Mouse (Mus musculus): Measurements from ENCODE around the gene Ildr1.

The Ildr1 gene

DNA sequence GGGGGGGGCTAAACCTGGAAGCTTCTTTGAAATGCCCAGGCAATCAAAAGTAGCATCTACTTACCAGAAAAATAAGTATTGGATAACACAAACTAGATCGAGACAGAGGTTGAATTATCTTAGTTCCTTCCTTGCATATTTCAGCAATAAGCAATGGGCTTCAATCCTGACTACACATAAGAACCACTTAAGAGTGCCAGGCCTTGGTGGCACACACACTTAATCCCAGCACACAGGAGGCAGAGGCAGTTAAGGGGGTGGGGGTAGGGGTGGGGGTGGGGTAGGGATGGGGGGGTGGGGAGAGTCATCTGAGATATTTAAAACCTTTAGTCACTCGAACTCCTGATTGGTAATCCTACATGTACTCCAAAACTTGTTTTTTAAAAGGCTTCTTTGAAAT is 77.5 kb downstream of the Ildr1 start:
- no peak for DNase-seq (ENCODE audit: low spot score in 2 of 2)

DNA sequence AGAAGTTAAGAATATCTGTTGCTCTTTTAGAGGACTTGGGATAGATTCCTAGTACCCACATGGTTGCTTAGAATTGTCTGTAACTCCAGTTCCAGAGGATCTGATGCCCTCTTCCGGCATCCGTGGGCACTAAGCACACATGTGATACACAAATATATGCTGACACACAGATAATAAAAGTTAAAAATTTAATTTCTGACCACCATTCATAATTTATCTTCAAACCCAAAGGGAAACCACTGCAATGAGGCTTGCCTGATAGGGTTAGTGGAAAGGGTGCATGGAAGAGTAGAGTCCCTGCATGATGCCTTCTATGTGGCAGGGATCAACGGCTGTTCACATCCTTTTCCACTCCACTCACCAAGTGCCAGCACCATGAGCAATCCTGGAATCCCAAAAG is 77.9 kb downstream of the Ildr1 start:
- DNase-seq (ENCODE audit: low spot score in 2 of 2), result no peak

- DNase-seq (ENCODE audit: low spot score in 2 of 2), result no peak
Measured at GRCm38 (mm10) chr16:36772996-36773395, 79.2 kb downstream of the Ildr1 start.

DNA sequence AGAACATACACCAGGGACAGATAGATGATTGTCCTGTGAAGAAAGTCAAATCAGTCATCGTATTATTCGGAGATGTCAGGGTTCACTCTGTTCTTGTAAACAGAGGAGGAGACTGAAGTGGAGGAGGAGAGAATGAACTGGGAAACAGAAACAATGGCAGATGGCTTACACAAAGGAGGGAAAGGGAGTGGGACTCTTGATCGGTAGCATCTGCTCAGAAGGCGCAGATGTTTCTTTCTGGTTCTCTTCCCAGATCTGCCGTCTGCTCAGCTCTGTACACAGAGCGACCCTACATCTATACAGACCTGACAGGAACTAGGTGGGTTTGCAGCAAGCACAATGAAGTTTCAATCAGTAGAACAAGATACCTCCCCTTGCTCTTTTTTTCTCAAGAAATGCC is 81.9 kb downstream of the Ildr1 start:
- no peak for DNase-seq (ENCODE audit: low spot score in 2 of 2)
